Mouse (Mus musculus) spleen, adult 2 months (tissue): ENCODE results near the gene Dtnb.

Experiments
- CTCF ChIP-seq: fragments of 200-500 bp; IDR thresholded peaks from 2 replicates; pipeline ENCODE4 v1.5.1; 2011; ENCODE audit warnings: mild to moderate bottlenecking, inconsistent platforms; ENCODE audit not compliant: insufficient read depth, insufficient read length, insufficient replicate concordance; ENCODE audit errors: extremely low read depth
- POLR2A ChIP-seq: fragments of 200-500 bp; IDR thresholded peaks from 2 replicates; pipeline ENCODE4 v1.6.1; 2011; ENCODE audit warnings: low read depth, low read length, inconsistent platforms

DNA sequence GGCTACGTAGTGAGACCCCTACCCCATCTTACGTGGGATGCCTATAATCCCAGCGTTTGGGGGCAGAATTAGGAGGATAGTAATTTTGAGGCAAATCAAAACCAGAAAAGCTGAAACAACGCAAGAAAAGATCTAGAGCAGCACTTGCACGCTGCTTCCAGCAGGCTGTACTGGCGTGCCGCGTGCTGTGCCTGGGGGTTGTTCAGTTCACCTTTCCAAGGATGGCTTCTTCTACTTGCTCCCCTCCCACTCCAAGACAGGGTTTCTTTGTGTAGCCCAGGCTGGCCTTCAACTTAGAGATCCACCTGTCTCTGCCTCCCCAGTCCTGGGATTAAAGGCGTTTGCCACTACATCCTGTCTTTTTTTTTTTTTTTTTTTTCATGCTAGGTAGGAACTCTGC is 17.9 kb downstream of the Dtnb start:
- TF ChIP-seq CTCF (no peak), POLR2A (no peak)
